ENCODE assay signal across 19 mouse cellular contexts in genomic region chr1:178564800-178565199, GRCm38 (mm10). TPM values are rescaled to one million over a fixed set of nuclear protein-coding genes. Genes with fewer than 3 reads are reported as not detected.
DNase-seq lines count a peak whose midpoint lies in the region; ATAC-seq and TF ChIP-seq lines count a peak whose summit lies in the region.
"Had no signal": no experiment of that assay in that cellular context is flagged by ENCODE, and none has a peak within 500 bp of the region (broad histone marks: within the 10 kb centered on the region; RNA-seq: fewer than 3 reads in every experiment).

No protein-coding gene starts in this region.

- H3K27me3 ChIP-seq in kidney, embryonic 14.5 days (ENCODE audit: control insufficient read depth, insufficient read depth, low read length), result no peaks in the 10 kb centered on the region
- no peaks in the 10 kb centered on the region for H3K27me3 ChIP-seq in limb, embryonic 10.5 days (ENCODE audit: low read depth, poor library complexity, severe bottlenecking)
- no peaks in the 10 kb centered on the region for H3K27me3 ChIP-seq in stomach, embryonic 14.5 days (ENCODE audit: control insufficient read depth, insufficient read depth, low read length)
- no peaks in the 10 kb centered on the region for H3K27me3 ChIP-seq in stomach, postnatal 0 days (ENCODE audit: control insufficient read depth, insufficient read depth, low read length)
- no peaks in the 10 kb centered on the region for H3K27me3 ChIP-seq in liver, embryonic 11.5 days (replicated peaks; ENCODE audit: control insufficient read depth, insufficient read depth, low read length)
- H3K27me3 ChIP-seq: embryonic facial prominence, embryonic 12.5 days; forebrain, embryonic 15.5 days had no signal

- H3K4me2 ChIP-seq in kidney, embryonic 14.5 days (replicated peaks; ENCODE audit: low read depth, low read length), result no peak overlapping the region
- H3K4me2 ChIP-seq in stomach, embryonic 14.5 days (replicated peaks; ENCODE audit: low read depth, low read length), result no peak overlapping the region
- H3K4me2 ChIP-seq in stomach, postnatal 0 days (replicated peaks; ENCODE audit: low read depth), result no peak overlapping the region
- no peak overlapping the region for H3K4me2 ChIP-seq in liver, embryonic 11.5 days
- H3K4me2 ChIP-seq: embryonic facial prominence, embryonic 12.5 days; forebrain, embryonic 13.5 days; forebrain, embryonic 15.5 days had no signal

- ATAC-seq in kidney, embryonic 14.5 days (ENCODE audit: low FRiP score, low TSS enrichment), result peak; percentile 37; the same call in 1 of the 2 replicates
- ATAC-seq in stomach, embryonic 14.5 days (ENCODE audit: insufficient number of reproducible peaks, insufficient read depth, low FRiP score, low read depth), result peak; percentile 63; the same call in 1 of the 2 replicates
- ATAC-seq in stomach, postnatal 0 days (ENCODE audit: low FRiP score, low TSS enrichment), result peak; percentile 51; the same call in 1 of the 2 replicates
- ATAC-seq in liver, embryonic 11.5 days (replicated peaks; ENCODE audit: low FRiP score), result no peak
- ATAC-seq: forebrain, embryonic 13.5 days; forebrain, embryonic 15.5 days had no signal

- H3K36me3 ChIP-seq in kidney, embryonic 14.5 days (ENCODE audit: control insufficient read depth, insufficient read depth, low read length), result no peaks in the 10 kb centered on the region
- H3K36me3 ChIP-seq in limb, embryonic 10.5 days, result peaks cover 16% of the 10 kb centered on the region
- H3K36me3 ChIP-seq in stomach, embryonic 14.5 days (ENCODE audit: control insufficient read depth, insufficient read depth, low read length), result no peaks in the 10 kb centered on the region
- no peaks in the 10 kb centered on the region for H3K36me3 ChIP-seq in stomach, postnatal 0 days (ENCODE audit: control insufficient read depth, insufficient read depth, low read length)
- H3K36me3 ChIP-seq in liver, embryonic 11.5 days (ENCODE audit: control insufficient read depth, insufficient read depth, low read length), result no peaks in the 10 kb centered on the region
- H3K36me3 ChIP-seq: forebrain, embryonic 15.5 days had no signal

- H3K27ac ChIP-seq in kidney, embryonic 14.5 days (ENCODE audit: low read depth, low read length), result no peak overlapping the region
- H3K27ac ChIP-seq in limb, embryonic 10.5 days, result peak overlapping the region; percentile 37; the same call in 1 of the 2 replicates
- H3K27ac ChIP-seq in stomach, embryonic 14.5 days (ENCODE audit: low read length), result no peak overlapping the region
- H3K27ac ChIP-seq in stomach, postnatal 0 days (replicated peaks), result no peak overlapping the region
- no peak overlapping the region for H3K27ac ChIP-seq in liver, embryonic 11.5 days (ENCODE audit: low read depth, low read length)
- H3K27ac ChIP-seq: embryonic facial prominence, embryonic 12.5 days; forebrain, embryonic 13.5 days; forebrain, embryonic 15.5 days had no signal

- 52% methylated on average over 3 of the region's 4 CpGs for WGBS in kidney, embryonic 14.5 days
- 83% methylated on average over 4 of the region's 4 CpGs for WGBS in limb, embryonic 10.5 days
- 43% methylated on average over 4 of the region's 4 CpGs for WGBS in stomach, embryonic 14.5 days
- WGBS in stomach, postnatal 0 days, result 51% methylated on average over 4 of the region's 4 CpGs
- WGBS in liver, embryonic 11.5 days, result 68% methylated on average over 4 of the region's 4 CpGs

- TF ChIP-seq CTCF in stomach, postnatal 0 days (IDR thresholded peaks at IDR 0.05; ENCODE audit: low read depth), result no peak

- no peaks in the 10 kb centered on the region for H3K4me1 ChIP-seq in kidney, embryonic 14.5 days (ENCODE audit: control insufficient read depth, insufficient read depth, low read length)
- peaks cover 82% of the 10 kb centered on the region for H3K4me1 ChIP-seq in limb, embryonic 10.5 days
- peaks cover 14% of the 10 kb centered on the region for H3K4me1 ChIP-seq in stomach, embryonic 14.5 days (ENCODE audit: control insufficient read depth, insufficient read depth, low read length)
- H3K4me1 ChIP-seq in stomach, postnatal 0 days (replicated peaks; ENCODE audit: control insufficient read depth, insufficient read depth), result peaks cover 2% of the 10 kb centered on the region; the same call in 1 of the 2 replicates
- H3K4me1 ChIP-seq in liver, embryonic 11.5 days (replicated peaks; ENCODE audit: control insufficient read depth, insufficient read depth, low read length), result no peaks in the 10 kb centered on the region
- H3K4me1 ChIP-seq: forebrain, embryonic 15.5 days had no signal

- no peak for TF ChIP-seq EP300 in stomach, postnatal 0 days (optimal IDR thresholded peaks at IDR 0.05)

- H3K9ac ChIP-seq in kidney, embryonic 14.5 days (ENCODE audit: low read depth, low read length), result no peak overlapping the region
- no peak overlapping the region for H3K9ac ChIP-seq in stomach, embryonic 14.5 days (replicated peaks; ENCODE audit: low read depth, low read length)
- no peak overlapping the region for H3K9ac ChIP-seq in stomach, postnatal 0 days (ENCODE audit: low read length)
- no peak overlapping the region for H3K9ac ChIP-seq in liver, embryonic 11.5 days (ENCODE audit: low read depth, low read length)
- H3K9ac ChIP-seq: embryonic facial prominence, embryonic 12.5 days; forebrain, embryonic 13.5 days; forebrain, embryonic 15.5 days had no signal

- no peak overlapping the region for H3K4me3 ChIP-seq in kidney, embryonic 14.5 days (ENCODE audit: low read length)
- H3K4me3 ChIP-seq in limb, embryonic 10.5 days, result no peak overlapping the region
- no peak overlapping the region for H3K4me3 ChIP-seq in stomach, embryonic 14.5 days (ENCODE audit: low read depth, low read length)
- H3K4me3 ChIP-seq in stomach, postnatal 0 days (ENCODE audit: low read depth, low read length), result no peak overlapping the region
- H3K4me3 ChIP-seq in liver, embryonic 11.5 days (ENCODE audit: low read depth, low read length), result no peak overlapping the region
- H3K4me3 ChIP-seq: embryonic facial prominence, embryonic 10.5 days; embryonic facial prominence, embryonic 12.5 days; forebrain, embryonic 13.5 days; forebrain, embryonic 15.5 days had no signal

- no peak for DNase-seq in kidney, postnatal 10 days
- DNase-seq in limb, embryonic 10.5 days (ENCODE audit: low spot score), result no peak
- DNase-seq in stomach, postnatal 0 days (ENCODE audit: low spot score), result no peak
- DNase-seq in liver, embryonic 11.5 days (ENCODE audit: low spot score), result no peak
- DNase-seq in gastrocnemius, postnatal 25 days, result no peak
- DNase-seq: adrenal gland, adult 2 months; adrenal gland, postnatal 10 days; adrenal gland, postnatal 25 days; cerebellum, adult 11-12 months; cerebellum, adult 2 months; cerebellum, adult 9-10 months; cerebellum, postnatal 10 days; cerebellum, postnatal 25 days had no signal

- H3K9me3 ChIP-seq in kidney, embryonic 14.5 days (ENCODE audit: control insufficient read depth, low read length), result 0 out of 2 replicates have a peak, but pooled peaks cover 4% of the 10 kb centered on the region
- H3K9me3 ChIP-seq in limb, embryonic 10.5 days (replicated peaks), result peaks cover 3% of the 10 kb centered on the region; the same call in 1 of the 2 replicates
- H3K9me3 ChIP-seq in stomach, embryonic 14.5 days (ENCODE audit: control insufficient read depth, low read depth, low read length), result peaks cover 4% of the 10 kb centered on the region; the same call in 1 of the 2 replicates
- H3K9me3 ChIP-seq in stomach, postnatal 0 days (ENCODE audit: control insufficient read depth, low read length), result no peaks in the 10 kb centered on the region
- H3K9me3 ChIP-seq in liver, embryonic 11.5 days (ENCODE audit: control insufficient read depth, low read length), result no peaks in the 10 kb centered on the region
- H3K9me3 ChIP-seq: forebrain, embryonic 15.5 days had no signal

RNA-seq across cellular contexts. Expression of gene Kif26b, which starts 35.9 kb away (rescaled TPM):
- 14.8 and 22.9 TPM in 2 replicates for polyA plus RNA-seq in kidney, embryonic 14.5 days (2014; fragmentation: Nextera tagmentation; extraction: Ambion mirVana)
- polyA plus RNA-seq in limb, embryonic 10.5 days (2016; fragmentation: Nextera tagmentation; extraction: Ambion mirVana), result 18.4 and 24.8 TPM in 2 replicates
- polyA plus RNA-seq in stomach, embryonic 14.5 days (2014; fragmentation: Nextera tagmentation; extraction: Ambion mirVana), result 7.6 and 8.1 TPM in 2 replicates
- 0.69 and 0.85 TPM in 2 replicates for polyA plus RNA-seq in stomach, postnatal 0 days (2015; fragmentation: Nextera tagmentation; extraction: Ambion mirVana)
- polyA plus RNA-seq in liver, embryonic 11.5 days (2014; fragmentation: Nextera tagmentation; extraction: Ambion mirVana), result 2.7 TPM in 2 replicates
- 1 to 10 TPM; 1.4 to 2.9 TPM for total RNA-seq in gastrocnemius, postnatal 25 days (2021)
